Mouse (Mus musculus) cortical plate, adult 2 months (tissue): Measurements from ENCODE around the gene Tnf.

Source experiments
- CTCF ChIP-seq: fragments of 200-500 bp; IDR thresholded peaks from 2 replicates; pipeline ENCODE4 v1.5.1; 2011; ENCODE audit warnings: mild to moderate bottlenecking, control low read depth, low read length; ENCODE audit not compliant: insufficient read depth; ENCODE audit errors: extremely low read depth
- POLR2A ChIP-seq: fragments of 200-500 bp; IDR thresholded peaks from 2 replicates; pipeline ENCODE4 v1.6.1; 2011; ENCODE audit warnings: mild to moderate bottlenecking, low read length, control low read depth; ENCODE audit not compliant: insufficient read depth; ENCODE audit errors: extremely low read depth

DNA sequence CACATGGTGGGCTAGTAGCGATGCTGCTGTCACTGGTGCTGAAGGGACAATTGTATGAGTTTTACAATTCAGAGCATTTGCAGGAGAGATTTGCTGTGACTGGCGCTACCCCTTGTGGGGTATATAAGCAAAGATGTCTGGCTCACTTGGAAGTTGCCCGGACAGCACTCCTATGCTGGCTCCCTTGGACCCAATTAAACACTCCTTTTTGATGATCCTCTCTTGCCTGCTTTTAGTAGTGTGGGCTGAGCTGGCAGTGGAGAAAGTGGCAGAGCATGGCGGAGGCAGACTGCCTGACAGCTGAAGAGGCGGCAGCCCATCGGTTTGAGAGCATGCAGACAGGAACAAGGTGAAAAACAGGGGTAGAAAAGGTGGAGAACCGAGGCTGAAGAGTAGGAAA, 34.0 kb downstream of the Tnf start:
- TF ChIP-seq POLR2A = no peak
- no peak for TF ChIP-seq CTCF
